Mouse (Mus musculus): ENCODE data around the gene Tbc1d9b. TPM values are rescaled to one million over a fixed set of nuclear protein-coding genes. Genes with fewer than 3 reads are reported as not detected.

Tbc1d9b gene
- polyA plus RNA-seq, 1 experiment: 26.4 TPM

DNA sequence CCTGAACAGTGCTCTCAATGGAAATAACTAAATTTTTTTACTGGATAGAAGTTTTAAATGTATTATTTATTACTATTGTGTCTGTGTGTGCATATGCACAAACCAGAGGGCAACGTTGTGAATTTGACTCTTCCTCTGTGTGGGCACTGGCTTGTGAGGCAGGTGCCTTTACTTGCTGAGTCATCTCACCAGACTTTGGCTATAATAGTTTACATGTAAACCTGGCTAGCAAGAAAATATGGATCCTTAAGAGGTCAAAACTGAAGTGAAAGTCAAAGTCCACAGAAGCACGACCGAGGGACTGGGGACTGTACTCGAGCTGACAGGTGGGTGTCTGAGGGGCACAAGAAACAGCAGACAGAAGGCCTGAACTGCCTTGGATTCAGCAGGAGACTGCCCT is 51.5 kb downstream of the Tbc1d9b start:
- H3K36me3 ChIP-seq (ENCODE audit: control insufficient read depth, insufficient read depth): no peaks in the 10 kb centered on the region
- TF ChIP-seq MYOD1 (IDR thresholded peaks at IDR 0.05; ENCODE audit: control insufficient read depth, insufficient read length, low read depth) (no peak), MYOG (IDR thresholded peaks at IDR 0.05; ENCODE audit: control insufficient read depth, extremely low read depth, insufficient read length) (no peak), USF1 (IDR thresholded peaks at IDR 0.05; ENCODE audit: low read depth) (no peak), FOSL1 (IDR thresholded peaks at IDR 0.05; ENCODE audit: insufficient read depth, low read length, poor library complexity, severe bottlenecking) (no peak), CEBPB (IDR thresholded peaks at IDR 0.05; ENCODE audit: low read depth) (no peak), CTCF (IDR thresholded peaks at IDR 0.05; ENCODE audit: control insufficient read depth, insufficient read depth, insufficient read length) (no peak), MAX (IDR thresholded peaks at IDR 0.05) (no peak)

DNA sequence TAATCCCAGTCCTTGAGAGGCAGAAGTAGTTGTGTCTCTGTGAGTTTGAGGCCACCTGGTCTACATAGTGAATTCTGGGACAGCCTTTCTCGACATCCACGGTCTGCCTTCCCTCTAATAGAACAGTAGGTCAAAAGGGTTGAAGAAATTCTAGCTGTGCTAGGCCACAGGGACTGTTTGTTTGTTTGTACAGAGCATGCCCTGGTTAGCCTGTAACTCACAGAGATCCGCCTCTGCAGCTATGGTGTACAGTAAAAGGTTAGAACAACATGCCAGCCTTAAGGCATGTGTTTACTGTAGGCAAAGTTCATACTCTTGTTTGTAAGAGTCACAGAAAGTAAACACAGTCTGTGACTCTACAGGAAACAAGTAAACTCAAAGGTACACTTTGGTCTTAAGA is 53.6 kb downstream of the Tbc1d9b start:
- no peaks in the 10 kb centered on the region for H3K27me3 ChIP-seq (ENCODE audit: control insufficient read depth, insufficient read depth, insufficient read length)
- TF ChIP-seq CTCF (IDR thresholded peaks at IDR 0.05; ENCODE audit: control insufficient read depth, insufficient read depth, insufficient read length): no peak
- no peak for TF ChIP-seq CEBPB (IDR thresholded peaks at IDR 0.05; ENCODE audit: low read depth)
- no peak for TF ChIP-seq USF1 (IDR thresholded peaks at IDR 0.05; ENCODE audit: low read depth)
- no peak for TF ChIP-seq FOSL1 (IDR thresholded peaks at IDR 0.05; ENCODE audit: insufficient read depth, low read length, poor library complexity, severe bottlenecking)
- TF ChIP-seq MAX (IDR thresholded peaks at IDR 0.05): no peak
- no peak for TF ChIP-seq MYOG (IDR thresholded peaks at IDR 0.05; ENCODE audit: control insufficient read depth, extremely low read depth, insufficient read length)
- TF ChIP-seq MYOD1 (IDR thresholded peaks at IDR 0.05; ENCODE audit: control insufficient read depth, insufficient read length, low read depth): no peak
- no peaks in the 10 kb centered on the region for H3K79me3 ChIP-seq (ENCODE audit: low read depth)
- H3K79me2 ChIP-seq (ENCODE audit: control insufficient read depth, insufficient read depth): no peaks in the 10 kb centered on the region
- H3K36me3 ChIP-seq (ENCODE audit: control insufficient read depth, insufficient read depth): no peaks in the 10 kb centered on the region
- no peak overlapping the region for H3K4me3 ChIP-seq (ENCODE audit: insufficient read depth, poor library complexity, severe bottlenecking)
- H3ac ChIP-seq (ENCODE audit: control insufficient read depth, insufficient read length, low read depth): no peak overlapping the region

More for the DNA sequence above, 51.5 kb downstream of the Tbc1d9b start:
- Histone ChIP-seq H3ac (ENCODE audit: control insufficient read depth, insufficient read length, low read depth) (no peak overlapping the region), H3K4me3 (ENCODE audit: insufficient read depth, poor library complexity, severe bottlenecking) (no peak overlapping the region), H3K27me3 (ENCODE audit: control insufficient read depth, insufficient read depth, insufficient read length) (no peaks in the 10 kb centered on the region), H3K79me3 (ENCODE audit: low read depth) (no peaks in the 10 kb centered on the region), H3K79me2 (ENCODE audit: control insufficient read depth, insufficient read depth) (no peaks in the 10 kb centered on the region)

GRCm38 (mm10) chr11:50188682-50189081 is 57.5 kb downstream of the Tbc1d9b start:
- TF ChIP-seq USF1 (IDR thresholded peaks at IDR 0.05; ENCODE audit: low read depth) (no peak), MYOD1 (IDR thresholded peaks at IDR 0.05; ENCODE audit: control insufficient read depth, insufficient read length, low read depth) (no peak), FOSL1 (IDR thresholded peaks at IDR 0.05; ENCODE audit: insufficient read depth, low read length, poor library complexity, severe bottlenecking) (no peak), CEBPB (IDR thresholded peaks at IDR 0.05; ENCODE audit: low read depth) (no peak), CTCF (IDR thresholded peaks at IDR 0.05; ENCODE audit: control insufficient read depth, insufficient read depth, insufficient read length) (no peak), MYOG (IDR thresholded peaks at IDR 0.05; ENCODE audit: control insufficient read depth, extremely low read depth, insufficient read length) (no peak), MAX (IDR thresholded peaks at IDR 0.05) (no peak)
- H3K79me3 ChIP-seq (ENCODE audit: low read depth): no peaks in the 10 kb centered on the region
- H3K79me2 ChIP-seq (ENCODE audit: control insufficient read depth, insufficient read depth): no peaks in the 10 kb centered on the region
- no peaks in the 10 kb centered on the region for H3K36me3 ChIP-seq (ENCODE audit: control insufficient read depth, insufficient read depth)
- H3ac ChIP-seq (ENCODE audit: control insufficient read depth, insufficient read length, low read depth): no peak overlapping the region
- no peak overlapping the region for H3K4me3 ChIP-seq (ENCODE audit: insufficient read depth, poor library complexity, severe bottlenecking)
- no peaks in the 10 kb centered on the region for H3K27me3 ChIP-seq (ENCODE audit: control insufficient read depth, insufficient read depth, insufficient read length)

DNA sequence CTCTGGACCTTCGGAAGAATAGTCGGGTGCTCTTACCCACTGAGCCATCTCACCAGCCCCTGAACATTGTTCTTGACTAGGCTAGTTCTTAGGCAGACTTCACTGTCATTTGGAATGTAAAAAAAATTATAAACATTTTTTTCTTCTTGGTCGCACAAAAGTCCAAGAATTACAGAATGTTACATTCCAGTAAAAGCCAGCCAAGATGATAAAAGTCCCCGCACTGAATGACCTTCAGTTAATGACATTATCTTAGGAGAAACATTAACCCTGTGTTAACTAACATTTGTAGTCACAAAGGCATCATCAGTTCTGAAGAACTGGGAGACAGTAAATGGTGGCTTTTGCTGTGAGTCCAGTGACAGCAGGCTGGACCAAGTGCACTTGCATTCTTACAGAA is 59.2 kb downstream of the Tbc1d9b start:
- Histone ChIP-seq H3ac (ENCODE audit: control insufficient read depth, insufficient read length, low read depth) (no peak overlapping the region), H3K4me3 (ENCODE audit: insufficient read depth, poor library complexity, severe bottlenecking) (no peak overlapping the region), H3K79me3 (ENCODE audit: low read depth) (no peaks in the 10 kb centered on the region), H3K79me2 (ENCODE audit: control insufficient read depth, insufficient read depth) (no peaks in the 10 kb centered on the region), H3K27me3 (ENCODE audit: control insufficient read depth, insufficient read depth, insufficient read length) (no peaks in the 10 kb centered on the region), H3K36me3 (ENCODE audit: control insufficient read depth, insufficient read depth) (no peaks in the 10 kb centered on the region)
- TF ChIP-seq FOSL1 (IDR thresholded peaks at IDR 0.05; ENCODE audit: insufficient read depth, low read length, poor library complexity, severe bottlenecking): no peak
- TF ChIP-seq CEBPB (IDR thresholded peaks at IDR 0.05; ENCODE audit: low read depth): no peak
- TF ChIP-seq MYOG (IDR thresholded peaks at IDR 0.05; ENCODE audit: control insufficient read depth, extremely low read depth, insufficient read length): no peak
- no peak for TF ChIP-seq USF1 (IDR thresholded peaks at IDR 0.05; ENCODE audit: low read depth)
- no peak for TF ChIP-seq MYOD1 (IDR thresholded peaks at IDR 0.05; ENCODE audit: control insufficient read depth, insufficient read length, low read depth)
- TF ChIP-seq MAX (IDR thresholded peaks at IDR 0.05): no peak

- Histone ChIP-seq H3K4me3 (ENCODE audit: insufficient read depth, poor library complexity, severe bottlenecking) (no peak overlapping the region), H3K79me2 (ENCODE audit: control insufficient read depth, insufficient read depth) (no peaks in the 10 kb centered on the region), H3K27me3 (ENCODE audit: control insufficient read depth, insufficient read depth, insufficient read length) (no peaks in the 10 kb centered on the region), H3ac (ENCODE audit: control insufficient read depth, insufficient read length, low read depth) (no peak overlapping the region), H3K36me3 (ENCODE audit: control insufficient read depth, insufficient read depth) (no peaks in the 10 kb centered on the region), H3K79me3 (ENCODE audit: low read depth) (no peaks in the 10 kb centered on the region)
- no peak for TF ChIP-seq MYOD1 (IDR thresholded peaks at IDR 0.05; ENCODE audit: control insufficient read depth, insufficient read length, low read depth)
- no peak for TF ChIP-seq USF1 (IDR thresholded peaks at IDR 0.05; ENCODE audit: low read depth)
- no peak for TF ChIP-seq MAX (IDR thresholded peaks at IDR 0.05)
- TF ChIP-seq CTCF (IDR thresholded peaks at IDR 0.05; ENCODE audit: control insufficient read depth, insufficient read depth, insufficient read length): no peak
- no peak for TF ChIP-seq FOSL1 (IDR thresholded peaks at IDR 0.05; ENCODE audit: insufficient read depth, low read length, poor library complexity, severe bottlenecking)
- TF ChIP-seq CEBPB (IDR thresholded peaks at IDR 0.05; ENCODE audit: low read depth): no peak
- TF ChIP-seq MYOG (IDR thresholded peaks at IDR 0.05; ENCODE audit: control insufficient read depth, extremely low read depth, insufficient read length): no peak
These were observed 61.1 kb downstream of the Tbc1d9b start for GRCm38 (mm10) chr11:50192278-50192677.

GRCm38 (mm10) chr11:50194070-50194469 is 62.9 kb downstream of the Tbc1d9b start:
- Histone ChIP-seq H3K4me3 (ENCODE audit: insufficient read depth, poor library complexity, severe bottlenecking) (no peak overlapping the region), H3K27me3 (ENCODE audit: control insufficient read depth, insufficient read depth, insufficient read length) (no peaks in the 10 kb centered on the region), H3ac (ENCODE audit: control insufficient read depth, insufficient read length, low read depth) (no peak overlapping the region), H3K36me3 (ENCODE audit: control insufficient read depth, insufficient read depth) (peaks cover 9% of the 10 kb centered on the region), H3K79me2 (ENCODE audit: control insufficient read depth, insufficient read depth) (no peaks in the 10 kb centered on the region), H3K79me3 (ENCODE audit: low read depth) (no peaks in the 10 kb centered on the region)
- TF ChIP-seq FOSL1 (IDR thresholded peaks at IDR 0.05; ENCODE audit: insufficient read depth, low read length, poor library complexity, severe bottlenecking): no peak
- TF ChIP-seq MAX (IDR thresholded peaks at IDR 0.05): no peak
- no peak for TF ChIP-seq MYOG (IDR thresholded peaks at IDR 0.05; ENCODE audit: control insufficient read depth, extremely low read depth, insufficient read length)
- no peak for TF ChIP-seq CTCF (IDR thresholded peaks at IDR 0.05; ENCODE audit: control insufficient read depth, insufficient read depth, insufficient read length)
- TF ChIP-seq MYOD1 (IDR thresholded peaks at IDR 0.05; ENCODE audit: control insufficient read depth, insufficient read length, low read depth): no peak
- TF ChIP-seq CEBPB (IDR thresholded peaks at IDR 0.05; ENCODE audit: low read depth): no peak
- no peak for TF ChIP-seq USF1 (IDR thresholded peaks at IDR 0.05; ENCODE audit: low read depth)
